Mouse (Mus musculus) intestine, postnatal 0 days (tissue): Measurements from ENCODE around the gene Pink1. TPM values are rescaled to one million over a fixed set of nuclear protein-coding genes. Genes with fewer than 3 reads are reported as not detected.
A peak's percentile ranks its signal among the peaks of the same experiment; 100 is the strongest.

ENCODE experiments used
- ATAC-seq: fragments of 200-750 bp; cut with Nextera tagmentation; 2 replicates; pipeline ENCODE4 v1.8.0; 2017; ENCODE audit warnings: mild to moderate bottlenecking, moderate TSS enrichment, moderate library complexity
- H3K27ac ChIP-seq: fragments of 300-500 bp; sonication (generic); 2 replicates; pipeline ENCODE4 v1.5.1; 2014; ENCODE audit warnings: mild to moderate bottlenecking, low read depth, low read length, moderate library complexity
- H3K27me3 ChIP-seq: fragments of 300-500 bp; sonication (generic); replicated peaks from 2 replicates; pipeline ENCODE4 v1.6.1; 2014; ENCODE audit warnings: low read length, mixed read lengths; ENCODE audit not compliant: control insufficient read depth, insufficient read depth
- H3K36me3 ChIP-seq: fragments of 300-500 bp; sonication (generic); 2 replicates; pipeline ENCODE4 v1.6.1; 2014; ENCODE audit warnings: mild to moderate bottlenecking, moderate library complexity; ENCODE audit not compliant: control insufficient read depth, insufficient read depth
- H3K4me1 ChIP-seq: fragments of 300-500 bp; sonication (generic); replicated peaks from 2 replicates; pipeline ENCODE4 v1.6.1; 2014; ENCODE audit warnings: antibody characterized with exemption, low read length, mixed read lengths; ENCODE audit not compliant: control insufficient read depth, insufficient read depth
- H3K4me2 ChIP-seq: fragments of 300-500 bp; sonication (generic); replicated peaks from 2 replicates; pipeline ENCODE4 v1.6.1; 2014; ENCODE audit warnings: low read depth, mild to moderate bottlenecking, moderate library complexity
- H3K4me3 ChIP-seq: fragments of 300-500 bp; sonication (generic); 2 replicates; pipeline ENCODE4 v1.5.1; 2014; ENCODE audit warnings: low read depth, low read length
- H3K9ac ChIP-seq: fragments of 300-500 bp; sonication (generic); 2 replicates; pipeline ENCODE4 v1.6.1; 2014; ENCODE audit warnings: mild to moderate bottlenecking, low read depth, low read length
- H3K9me3 ChIP-seq: fragments of 300-500 bp; sonication (generic); 2 replicates; pipeline ENCODE4 v1.6.1; 2016; ENCODE audit warnings: mixed run types; ENCODE audit not compliant: control insufficient read depth
- CTCF ChIP-seq: sonication (generic); IDR thresholded peaks from 2 replicates; pipeline ENCODE4 v1.5.1; 2016; ENCODE audit warnings: low read depth, mild to moderate bottlenecking, control low read depth, antibody characterized with exemption, moderate library complexity
- WGBS: fragments of 180-500 bp; shearing (Covaris S2); extraction: QIAGEN DNeasy Blood & Tissue Kit; methylation state at CpG from one replicate; pipeline ENCODE4 v1.1.7; 2014; 5-methylcytosine and 5-hydroxymethylcytosine counted together
- polyA plus RNA-seq: library from polyadenylated mRNA; unstranded; fragments of >200 nt; fragmentation: Nextera tagmentation; extraction: Ambion mirVana; gene quantifications from 2 replicates; pipeline ENCODE4 v1.2.1, GENCODE M21; 2015

The Pink1 gene
- polyA plus RNA-seq, 1 experiment from 2014 or later, result 65.8 TPM

DNA sequence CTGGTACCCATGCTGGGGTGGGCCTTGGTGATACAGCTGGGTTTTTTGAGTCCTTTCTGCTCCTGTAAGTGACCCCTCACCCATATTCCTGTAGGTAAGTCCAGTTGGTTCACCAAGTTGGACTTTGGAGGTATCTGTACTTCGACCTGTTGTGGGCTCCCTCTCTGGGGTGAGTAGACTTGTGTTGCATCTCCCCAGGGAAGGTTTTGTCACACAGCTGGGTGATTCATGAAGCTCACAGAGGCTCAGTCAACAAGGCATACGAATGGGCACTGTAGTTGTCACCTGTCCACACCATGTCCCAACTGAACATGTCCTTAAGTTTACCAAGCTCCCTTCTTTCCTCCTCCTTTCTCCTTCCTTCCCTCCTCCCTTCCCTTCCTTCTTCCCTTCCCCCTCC, 40.5 kb upstream of the Pink1 start:
- no peak overlapping the region for H3K27ac ChIP-seq

GRCm38 (mm10) chr4:138363511-138363910, 37.4 kb upstream of the Pink1 start:
- Histone ChIP-seq H3K4me3 (no peak overlapping the region), H3K27ac (no peak overlapping the region), H3K9me3 (no peaks in the 10 kb centered on the region), H3K4me1 (0 out of 2 replicates have a peak, but pooled peaks cover 4% of the 10 kb centered on the region), H3K36me3 (no peaks in the 10 kb centered on the region), H3K4me2 (no peak overlapping the region), H3K9ac (no peak overlapping the region), H3K27me3 (no peaks in the 10 kb centered on the region)
- 36% methylated on average over 5 of the region's 5 CpGs for WGBS
- ATAC-seq, result no peak
- TF ChIP-seq CTCF, result no peak

More for the DNA sequence above, 40.5 kb upstream of the Pink1 start:
- Histone ChIP-seq H3K9me3 (no peaks in the 10 kb centered on the region), H3K27me3 (no peaks in the 10 kb centered on the region), H3K36me3 (no peaks in the 10 kb centered on the region), H3K4me2 (peak overlapping the region; percentile 83; the same call in 1 of the 2 replicates), H3K4me1 (0 out of 2 replicates have a peak, but pooled peaks cover 4% of the 10 kb centered on the region), H3K4me3 (no peak overlapping the region), H3K9ac (no peak overlapping the region)
- 56% methylated on average over 2 of the region's 2 CpGs for WGBS
- ATAC-seq, result peak; percentile 23; the same call in 1 of the 2 replicates
- no peak for TF ChIP-seq CTCF

DNA sequence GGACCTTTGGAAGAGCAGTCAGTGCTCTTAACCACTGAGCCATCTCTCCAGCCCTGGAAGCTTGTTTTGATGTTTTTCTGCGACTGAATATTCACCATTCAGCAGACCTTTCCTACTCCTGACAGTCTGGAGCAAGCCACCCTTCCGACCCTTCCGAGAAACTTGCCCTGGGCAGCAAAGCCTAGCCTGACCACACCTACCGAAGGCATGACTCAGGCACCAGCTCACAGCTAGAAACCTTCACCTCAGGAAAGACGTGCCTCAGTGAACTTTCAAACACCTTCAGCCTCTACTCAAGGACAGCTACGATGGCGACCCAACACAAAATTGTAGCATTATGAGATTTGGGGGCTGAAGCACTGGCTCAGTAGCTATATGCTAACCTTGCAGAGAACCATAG, 36.8 kb upstream of the Pink1 start:
- no peaks in the 10 kb centered on the region for H3K36me3 ChIP-seq
- TF ChIP-seq CTCF, result no peak
- H3K27ac ChIP-seq, result no peak overlapping the region
- no peak overlapping the region for H3K4me3 ChIP-seq
- 0 out of 2 replicates have a peak, but pooled peaks cover 1% of the 10 kb centered on the region for H3K4me1 ChIP-seq
- no peak for ATAC-seq
- no peaks in the 10 kb centered on the region for H3K9me3 ChIP-seq
- H3K27me3 ChIP-seq, result no peaks in the 10 kb centered on the region
- no peak overlapping the region for H3K4me2 ChIP-seq
- H3K9ac ChIP-seq, result no peak overlapping the region
- 63% methylated on average over 7 of the region's 7 CpGs for WGBS

GRCm38 (mm10) chr4:138361370-138361821, 35.3 kb upstream of the Pink1 start:
- Histone ChIP-seq H3K9me3 (no peaks in the 10 kb centered on the region), H3K27ac (no peak overlapping the region), H3K36me3 (no peaks in the 10 kb centered on the region), H3K4me1 (no peaks in the 10 kb centered on the region), H3K27me3 (no peaks in the 10 kb centered on the region), H3K4me2 (no peak overlapping the region), H3K4me3 (no peak overlapping the region), H3K9ac (no peak overlapping the region)
- TF ChIP-seq CTCF, result no peak
- no peak for ATAC-seq
- WGBS, result 32% methylated on average over 11 of the region's 11 CpGs

DNA sequence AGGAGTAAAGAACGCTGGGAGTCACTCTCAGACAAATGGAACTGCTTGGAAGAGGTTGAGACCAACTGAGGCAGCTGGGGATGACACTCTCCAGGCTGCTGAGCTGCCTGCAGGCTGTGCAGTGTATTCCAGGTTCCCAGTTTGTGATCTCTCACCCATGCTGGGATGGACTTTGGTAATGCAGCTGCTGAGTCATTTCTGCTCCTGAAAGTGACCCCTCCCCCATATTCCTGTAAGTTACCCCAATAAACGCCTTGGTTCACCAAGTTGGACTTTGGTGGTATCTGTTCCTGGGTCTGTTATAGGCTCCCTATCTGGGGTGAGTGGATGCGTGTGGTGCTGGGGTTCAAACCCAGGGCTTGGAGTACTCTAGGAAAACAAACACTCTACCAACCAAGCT, 32.1 kb upstream of the Pink1 start:
- H3K9me3 ChIP-seq, result no peaks in the 10 kb centered on the region
- H3K36me3 ChIP-seq, result no peaks in the 10 kb centered on the region
- no peak for TF ChIP-seq CTCF
- H3K9ac ChIP-seq, result no peak overlapping the region
- H3K4me2 ChIP-seq, result no peak overlapping the region
- WGBS, result 59% methylated on average over 3 of the region's 3 CpGs
- H3K27ac ChIP-seq, result no peak overlapping the region
- no peak overlapping the region for H3K4me3 ChIP-seq
- no peaks in the 10 kb centered on the region for H3K4me1 ChIP-seq
- peak; percentile 14; the same call in 1 of the 2 replicates for ATAC-seq
- no peaks in the 10 kb centered on the region for H3K27me3 ChIP-seq

DNA sequence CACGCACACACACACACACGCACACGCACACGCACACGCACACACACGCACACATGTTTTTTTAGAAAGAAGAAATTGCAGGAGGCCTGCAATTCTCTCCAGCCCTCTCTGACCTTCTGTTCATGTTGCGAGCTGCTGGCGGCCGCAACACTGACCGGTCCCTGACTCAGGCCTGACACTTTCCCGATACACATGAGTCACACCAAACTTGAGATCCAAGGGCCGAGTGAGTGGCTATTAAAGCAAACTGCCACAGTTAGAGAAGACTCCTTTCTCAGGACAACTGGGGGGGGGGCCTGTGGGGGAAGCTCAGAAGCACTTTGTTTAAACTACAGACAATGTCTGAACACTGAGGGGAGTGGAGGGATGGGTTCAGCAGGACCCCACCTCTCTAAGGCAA, 30.4 kb upstream of the Pink1 start:
- no peak overlapping the region for H3K4me2 ChIP-seq
- H3K27ac ChIP-seq, result no peak overlapping the region
- no peak for TF ChIP-seq CTCF
- no peaks in the 10 kb centered on the region for H3K36me3 ChIP-seq
- H3K4me3 ChIP-seq, result no peak overlapping the region
- WGBS, result 92% methylated on average over 12 of the region's 12 CpGs
- H3K9ac ChIP-seq, result no peak overlapping the region
- H3K9me3 ChIP-seq, result no peaks in the 10 kb centered on the region
- no peak for ATAC-seq
- H3K27me3 ChIP-seq, result no peaks in the 10 kb centered on the region
- no peaks in the 10 kb centered on the region for H3K4me1 ChIP-seq

GRCm38 (mm10) chr4:138356141-138356540, 30.0 kb upstream of the Pink1 start:
- no peaks in the 10 kb centered on the region for H3K9me3 ChIP-seq
- no peaks in the 10 kb centered on the region for H3K27me3 ChIP-seq
- no peak overlapping the region for H3K4me3 ChIP-seq
- no peak overlapping the region for H3K27ac ChIP-seq
- WGBS, result 76% methylated on average over 8 of the region's 8 CpGs
- no peak for TF ChIP-seq CTCF
- no peaks in the 10 kb centered on the region for H3K4me1 ChIP-seq
- no peaks in the 10 kb centered on the region for H3K36me3 ChIP-seq
- no peak overlapping the region for H3K9ac ChIP-seq
- no peak for ATAC-seq
- H3K4me2 ChIP-seq, result no peak overlapping the region
